Mouse (Mus musculus) MEL-GATA-1-ER (cell line): ENCODE data around the gene Cul4a.

Source experiments
- DNase-seq: peaks from one replicate; pipeline ENCODE4 v3.0.0-alpha.2; 2012; ENCODE audit warnings: low read depth; ENCODE audit errors: extremely low read depth

The Cul4a gene

GRCm38 (mm10) chr8:13179482-13179881 lies 74.1 kb downstream of the Cul4a start:
- no peak for DNase-seq

DNA sequence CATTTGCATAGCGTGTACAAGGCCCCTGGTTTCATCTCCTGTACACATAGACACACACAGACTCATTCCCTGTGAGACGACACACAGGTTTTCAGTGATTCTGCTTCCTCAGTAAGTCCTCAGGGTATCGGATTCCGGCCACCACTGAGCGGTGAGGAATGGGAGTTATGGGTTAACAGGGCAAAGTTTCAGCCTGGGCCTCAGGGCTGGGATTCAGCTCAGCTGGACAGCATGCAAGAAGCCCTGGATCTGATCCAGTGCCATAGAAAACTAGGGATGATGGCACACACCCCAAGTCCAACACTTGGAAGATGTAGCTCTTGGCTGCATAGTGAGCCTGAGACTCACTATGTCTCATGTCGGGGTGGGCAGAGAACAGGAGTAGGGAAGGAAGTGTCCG lies 74.5 kb downstream of the Cul4a start:
- no peak for DNase-seq

GRCm38 (mm10) chr8:13180408-13180807 lies 75.0 kb downstream of the Cul4a start:
- DNase-seq: no peak

DNA sequence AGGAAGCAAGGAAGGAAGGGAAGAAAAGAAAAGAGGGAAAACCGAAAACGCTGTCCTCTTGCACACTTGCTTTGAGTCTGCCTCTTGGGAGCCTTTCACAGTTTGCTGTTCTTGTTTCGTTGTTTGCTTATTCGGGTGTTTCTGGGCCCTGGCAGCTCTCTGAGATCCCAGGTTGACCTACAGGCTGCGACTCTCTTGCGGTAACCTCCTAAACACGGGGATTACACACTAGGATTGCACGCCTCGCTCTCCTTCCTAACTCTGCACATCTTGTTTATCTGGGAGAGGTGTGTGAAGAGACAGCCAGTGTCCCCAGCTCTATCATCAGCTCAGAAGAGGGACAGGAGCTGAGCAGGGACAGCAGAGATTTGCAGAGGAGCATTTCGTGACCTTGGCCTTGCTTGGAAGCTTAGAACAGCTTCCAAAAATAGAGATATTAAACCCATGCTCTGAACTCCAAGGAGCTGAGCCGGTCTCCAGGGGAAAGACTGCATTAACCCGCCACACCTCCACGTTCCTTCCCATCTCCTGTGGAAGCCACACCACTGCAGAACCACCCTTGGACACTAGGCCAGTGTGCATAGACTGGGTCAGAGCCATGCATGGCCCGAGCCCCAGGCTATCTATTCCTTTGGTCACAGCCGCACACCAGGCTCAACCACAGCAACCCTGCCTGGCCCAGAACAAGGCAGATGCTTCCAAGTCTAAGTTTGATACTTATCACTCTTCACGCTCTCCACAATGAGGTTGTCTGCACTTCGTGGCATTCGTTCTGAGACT lies 75.7 kb downstream of the Cul4a start:
- no peak for DNase-seq

DNA sequence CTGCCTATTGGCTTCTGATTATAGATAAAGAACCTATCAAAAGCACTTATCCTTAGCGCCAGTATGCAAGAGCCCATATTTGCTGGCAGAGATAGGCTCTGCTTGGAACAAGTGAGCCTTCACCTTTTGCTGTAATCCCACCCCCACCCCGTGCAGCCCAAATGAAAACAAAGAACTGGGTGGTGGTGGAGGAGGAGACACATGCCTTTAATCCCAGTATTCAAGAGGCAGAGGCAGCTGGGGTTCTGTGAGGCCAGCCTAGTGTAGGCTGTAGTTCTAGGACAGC lies 76.2 kb downstream of the Cul4a start:
- no peak for DNase-seq

GRCm38 (mm10) chr8:13186819-13187218 lies 81.4 kb downstream of the Cul4a start:
- no peak for DNase-seq

DNA sequence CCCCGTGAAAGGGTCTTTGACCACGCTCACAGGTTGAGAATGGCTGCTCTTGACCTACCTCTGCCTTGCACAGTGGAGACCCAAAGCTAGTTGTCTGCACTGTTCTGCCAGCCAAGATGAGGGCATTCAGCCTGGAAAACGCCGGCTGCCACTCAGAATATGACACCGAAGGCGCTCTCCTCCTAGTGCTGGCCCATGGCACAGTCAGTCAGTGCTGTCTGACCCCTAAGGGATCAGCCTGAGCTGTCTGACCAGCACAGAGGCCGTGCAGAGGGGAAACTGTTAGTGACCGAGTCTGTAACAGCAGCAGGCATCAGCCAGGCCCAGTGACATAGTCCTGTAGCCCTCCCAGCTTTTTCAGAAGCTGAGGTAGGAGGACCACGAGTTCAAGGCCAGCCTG lies 81.8 kb downstream of the Cul4a start:
- DNase-seq: no peak

- DNase-seq: no peak
Observed at GRCm38 (mm10) chr8:13187638-13188037, 82.2 kb downstream of the Cul4a start.

GRCm38 (mm10) chr8:13188052-13188555 lies 82.7 kb downstream of the Cul4a start:
- DNase-seq: no peak

DNA sequence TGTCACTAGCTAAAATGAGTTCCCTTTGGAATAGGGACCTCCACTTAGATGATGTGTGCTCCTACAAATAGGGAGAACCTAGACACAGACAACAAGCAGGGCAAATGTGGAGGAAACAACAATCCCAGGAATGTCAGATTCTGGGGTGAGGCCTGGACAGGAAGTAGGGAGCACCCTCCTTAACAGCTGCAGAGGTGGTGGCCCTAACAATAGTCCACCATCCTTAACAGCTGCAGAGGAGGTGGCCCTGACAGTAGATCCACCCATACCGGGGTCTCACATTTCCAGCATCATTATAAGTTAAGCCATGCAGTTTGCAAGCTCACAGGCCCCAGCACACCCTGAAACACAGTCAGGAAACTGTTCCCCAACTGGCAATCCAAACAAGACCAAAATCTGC lies 83.4 kb downstream of the Cul4a start:
- DNase-seq: no peak

DNA sequence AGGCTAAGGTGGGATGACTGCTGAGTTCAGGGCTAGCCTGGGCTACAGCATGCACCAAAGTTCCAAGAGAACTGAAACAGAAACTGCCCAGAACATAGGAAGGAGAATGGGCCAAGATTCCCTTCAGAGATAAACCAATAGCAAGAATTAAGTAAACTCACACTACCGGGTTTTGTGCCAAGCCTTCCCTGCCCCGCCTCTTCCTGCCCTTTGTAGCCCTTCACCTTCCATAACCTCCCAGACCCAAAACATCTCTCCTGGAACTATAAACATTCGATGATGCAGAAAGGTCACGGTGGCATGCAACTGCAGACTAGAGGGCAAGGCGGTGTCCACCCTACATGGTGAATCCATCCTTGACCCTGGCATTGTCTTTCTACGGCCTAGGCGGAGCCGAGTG lies 84.8 kb downstream of the Cul4a start:
- no peak for DNase-seq

GRCm38 (mm10) chr8:13194818-13195217 lies 89.4 kb downstream of the Cul4a start:
- no peak for DNase-seq

GRCm38 (mm10) chr8:13197493-13197892 lies 92.1 kb downstream of the Cul4a start:
- DNase-seq: no peak
